17 mouse cellular contexts compared by ENCODE assay signal in the genomic region with DNA sequence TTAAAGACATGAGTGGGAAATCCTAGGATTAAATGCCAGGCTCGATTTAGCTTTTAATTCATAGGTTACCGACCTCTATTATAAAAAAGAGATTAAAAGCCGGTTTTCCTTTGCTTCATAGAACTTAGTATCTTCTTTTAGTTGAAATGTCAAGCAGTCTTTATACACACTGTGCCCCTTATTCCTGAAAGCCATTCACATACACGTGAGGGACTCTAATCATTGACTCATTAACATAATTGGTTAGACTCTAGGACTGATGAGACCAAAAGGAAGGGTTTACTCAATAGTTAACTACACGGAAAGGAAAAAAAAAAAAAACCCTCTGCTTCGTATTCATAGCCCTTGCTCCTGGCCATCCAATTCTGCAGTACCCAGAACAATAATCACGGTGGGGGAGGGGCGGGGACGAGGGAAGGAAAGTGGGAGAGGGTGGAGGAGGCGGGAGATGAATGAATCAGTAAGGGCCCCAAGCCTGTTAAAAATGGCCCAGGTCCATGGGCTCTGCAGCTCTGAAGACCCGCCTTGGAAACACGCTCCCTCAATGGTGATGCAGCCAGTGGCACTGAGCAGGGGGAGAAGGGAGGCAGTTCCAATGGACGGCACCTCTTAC.
DNase-seq lines count a peak whose midpoint lies in the region; ATAC-seq lines count a peak whose summit lies in the region.
"Had no signal": no experiment of that assay in that cellular context is flagged by ENCODE, and none has a peak within 500 bp of the region (broad histone marks: within the 10 kb centered on the region; RNA-seq: fewer than 3 reads in every experiment).

No protein-coding gene starts in this region.

- H3K27ac ChIP-seq in hindbrain, embryonic 12.5 days, result no peak overlapping the region
- H3K27ac ChIP-seq in hindbrain, embryonic 10.5 days, result no peak overlapping the region
- H3K27ac ChIP-seq in forebrain, embryonic 13.5 days, result no peak overlapping the region
- H3K27ac ChIP-seq in midbrain, embryonic 15.5 days, result peak overlapping the region; percentile 21; the same call in 1 of the 2 replicates
- H3K27ac ChIP-seq: embryonic facial prominence, embryonic 15.5 days; heart, embryonic 10.5 days; liver, embryonic 14.5 days; lung, embryonic 15.5 days; macrophage had no signal

- H3K9me3 ChIP-seq in hindbrain, embryonic 12.5 days (replicated peaks), result no peaks in the 10 kb centered on the region
- H3K9me3 ChIP-seq in hindbrain, embryonic 10.5 days, result no peaks in the 10 kb centered on the region
- no peaks in the 10 kb centered on the region for H3K9me3 ChIP-seq in forebrain, embryonic 13.5 days (replicated peaks)
- no peaks in the 10 kb centered on the region for H3K9me3 ChIP-seq in midbrain, embryonic 15.5 days
- H3K9me3 ChIP-seq: embryonic facial prominence, embryonic 15.5 days; heart, embryonic 10.5 days; lung, embryonic 15.5 days had no signal

- WGBS in hindbrain, embryonic 12.5 days, result 65% methylated on average over 13 of the region's 13 CpGs
- 80% methylated on average over 13 of the region's 13 CpGs for WGBS in hindbrain, embryonic 10.5 days
- 27% methylated on average over 12 of the region's 13 CpGs for WGBS in forebrain, embryonic 13.5 days
- 31% methylated on average over 13 of the region's 13 CpGs for WGBS in midbrain, embryonic 15.5 days

- H3K27me3 ChIP-seq in hindbrain, embryonic 12.5 days, result no peaks in the 10 kb centered on the region
- H3K27me3 ChIP-seq in hindbrain, embryonic 10.5 days (ENCODE audit: insufficient read depth, poor library complexity, severe bottlenecking), result no peaks in the 10 kb centered on the region
- no peaks in the 10 kb centered on the region for H3K27me3 ChIP-seq in forebrain, embryonic 13.5 days
- H3K27me3 ChIP-seq in midbrain, embryonic 15.5 days (replicated peaks), result no peaks in the 10 kb centered on the region
- H3K27me3 ChIP-seq: embryonic facial prominence, embryonic 15.5 days; lung, embryonic 15.5 days had no signal

- no peak overlapping the region for H3K9ac ChIP-seq in hindbrain, embryonic 12.5 days
- H3K9ac ChIP-seq in forebrain, embryonic 13.5 days, result no peak overlapping the region
- H3K9ac ChIP-seq in midbrain, embryonic 15.5 days, result no peak overlapping the region
- H3K9ac ChIP-seq: embryonic facial prominence, embryonic 15.5 days; liver, embryonic 14.5 days; lung, embryonic 15.5 days had no signal

- 0 out of 2 replicates have a peak, but pooled peaks have one; percentile 16 for ATAC-seq in hindbrain, embryonic 12.5 days (ENCODE audit: low FRiP score)
- ATAC-seq in forebrain, embryonic 13.5 days, result peak; percentile 55; the same call in 1 of the 2 replicates
- peak; percentile 39; the same call in 1 of the 2 replicates for ATAC-seq in midbrain, embryonic 15.5 days (replicated peaks)

- H3K4me1 ChIP-seq in hindbrain, embryonic 12.5 days, result peaks cover 3% of the 10 kb centered on the region; the same call in 1 of the 2 replicates
- H3K4me1 ChIP-seq in hindbrain, embryonic 10.5 days (replicated peaks), result peaks cover 12% of the 10 kb centered on the region
- H3K4me1 ChIP-seq in forebrain, embryonic 13.5 days, result peaks cover 9% of the 10 kb centered on the region
- H3K4me1 ChIP-seq in midbrain, embryonic 15.5 days, result peaks cover 6% of the 10 kb centered on the region; the same call in 1 of the 2 replicates
- H3K4me1 ChIP-seq: embryonic facial prominence, embryonic 15.5 days; lung, embryonic 15.5 days had no signal

- H3K4me2 ChIP-seq in hindbrain, embryonic 12.5 days (replicated peaks), result no peak overlapping the region
- no peak overlapping the region for H3K4me2 ChIP-seq in forebrain, embryonic 13.5 days
- H3K4me2 ChIP-seq in midbrain, embryonic 15.5 days, result no peak overlapping the region
- H3K4me2 ChIP-seq: embryonic facial prominence, embryonic 15.5 days; lung, embryonic 15.5 days had no signal

- no peak overlapping the region for H3K4me3 ChIP-seq in hindbrain, embryonic 12.5 days
- no peak overlapping the region for H3K4me3 ChIP-seq in hindbrain, embryonic 10.5 days
- H3K4me3 ChIP-seq in forebrain, embryonic 13.5 days, result no peak overlapping the region
- no peak overlapping the region for H3K4me3 ChIP-seq in midbrain, embryonic 15.5 days
- H3K4me3 ChIP-seq: embryonic facial prominence, embryonic 15.5 days; heart, embryonic 10.5 days; lung, embryonic 15.5 days had no signal

- no peak for DNase-seq in hindbrain, embryonic 10.5 days (ENCODE audit: low spot score)
- peak; percentile 38 for DNase-seq in brain, adult 2 months (ENCODE audit: low read depth, low spot score)
- no peak for DNase-seq in right cerebral cortex, postnatal 14 days
- DNase-seq in thymus, postnatal 25 days, result no peak
- DNase-seq: B cell, adult 2 months; cerebellum, adult 9-11 months; heart, postnatal 10 days; kidney, adult 11 months; thymus, postnatal 14 days had no signal

- peaks cover 44% of the 10 kb centered on the region for H3K36me3 ChIP-seq in hindbrain, embryonic 12.5 days
- peaks cover 79% of the 10 kb centered on the region for H3K36me3 ChIP-seq in hindbrain, embryonic 10.5 days
- peaks cover 65% of the 10 kb centered on the region for H3K36me3 ChIP-seq in forebrain, embryonic 13.5 days (ENCODE audit: poor library complexity, severe bottlenecking)
- peaks cover 9% of the 10 kb centered on the region; the same call in 1 of the 2 replicates for H3K36me3 ChIP-seq in midbrain, embryonic 15.5 days (replicated peaks)
- H3K36me3 ChIP-seq: embryonic facial prominence, embryonic 15.5 days had no signal
